Mouse (Mus musculus) CH12.LX (cell line): ENCODE measurements around the gene Ltn1. TPM values are rescaled to one million over a fixed set of nuclear protein-coding genes. Genes with fewer than 3 reads are reported as not detected.

Experiments used
- DNase-seq: peaks from one replicate; pipeline ENCODE4 v3.0.0-alpha.2; 2013; ENCODE audit errors: extremely low read depth
- H3K27ac ChIP-seq: 2 replicates; pipeline ENCODE4 v1.5.1; 2012; ENCODE audit warnings: low read depth, mild to moderate bottlenecking, control low read depth, moderate library complexity; ENCODE audit not compliant: insufficient read depth
- H3K27me3 ChIP-seq: replicated peaks from 2 replicates; pipeline ENCODE3; 2012; ENCODE audit warnings: inconsistent platforms
- H3K36me3 ChIP-seq, 2 experiments: replicated peaks in 1 of 2; 2 replicates each; pipeline versions ENCODE3 to v1.6.1; 2012; ENCODE audit warnings: inconsistent platforms in 1 of 2, low read length in 1 of 2, mild to moderate bottlenecking in 1 of 2, mixed read lengths in 1 of 2, moderate library complexity in 1 of 2; ENCODE audit not compliant: control insufficient read depth in 1 of 2, insufficient read depth in 1 of 2
- H3K4me1 ChIP-seq, 2 experiments: 2 replicates each; pipeline ENCODE4 v1.6.1; 2012; ENCODE audit warnings: inconsistent platforms in 1 of 2, moderate library complexity in 1 of 2; ENCODE audit not compliant: insufficient read depth in 2 of 2, control insufficient read depth in 1 of 2
- H3K4me2 ChIP-seq: 2 replicates; pipeline ENCODE4 v1.6.1; 2012; ENCODE audit warnings: low read depth, mild to moderate bottlenecking, control low read depth; ENCODE audit not compliant: poor library complexity, insufficient read depth, severe bottlenecking
- H3K4me3 ChIP-seq, 3 experiments: fragments of 150-350 bp in 1 of 3; sonication (generic) in 1 of 3; replicated peaks in 1 of 3; 2 replicates each; pipeline versions ENCODE3 to v1.5.1; 2011 to 2012; ENCODE audit warnings: low read depth in 2 of 3, low read length in 2 of 3, mild to moderate bottlenecking in 2 of 3, moderate library complexity in 2 of 3, control low read depth in 1 of 3, improper control_type of control experiment in 1 of 3, inconsistent platforms in 1 of 3, mixed read lengths in 1 of 3; ENCODE audit not compliant: poor library complexity in 1 of 3
- H3K79me2 ChIP-seq: replicated peaks from 2 replicates; pipeline ENCODE4 v1.6.1; 2012; ENCODE audit warnings: mild to moderate bottlenecking, moderate library complexity; ENCODE audit not compliant: control insufficient read depth, poor library complexity, insufficient read depth, severe bottlenecking; ENCODE audit errors: extremely low read depth
- H3K9ac ChIP-seq: 2 replicates; pipeline ENCODE4 v1.6.1; 2012; ENCODE audit warnings: low read depth, mild to moderate bottlenecking, control low read depth, moderate library complexity; ENCODE audit not compliant: insufficient read depth
- H3K9me3 ChIP-seq: replicated peaks from 2 replicates; pipeline ENCODE3; 2012; ENCODE audit warnings: low read length, inconsistent platforms, mixed read lengths
- CHD2 ChIP-seq: IDR thresholded peaks from 2 replicates; pipeline ENCODE4 v1.6.1; 2011; ENCODE audit warnings: low read length, improper control_type of control experiment
- CTCF ChIP-seq, 2 experiments: IDR thresholded peaks in 1 of 2; conservative IDR thresholded peaks in 1 of 2; 2 replicates each; pipeline ENCODE4 v1.5.1; 2011 to 2012; ENCODE audit warnings: low read depth in 2 of 2, low read length in 2 of 2, improper control_type of control experiment in 1 of 2, inconsistent platforms in 1 of 2, mild to moderate bottlenecking in 1 of 2, moderate library complexity in 1 of 2
- EP300 ChIP-seq: IDR thresholded peaks from 2 replicates; pipeline ENCODE4 v1.6.1; 2011; ENCODE audit warnings: low read length, improper control_type of control experiment
- ETS1 ChIP-seq: conservative IDR thresholded peaks from 2 replicates; pipeline ENCODE4 v1.6.1; 2012; ENCODE audit warnings: low read depth, mild to moderate bottlenecking, inconsistent platforms, low read length, improper control_type of control experiment, moderate library complexity
- JUND ChIP-seq: conservative IDR thresholded peaks from 2 replicates; pipeline ENCODE4 v1.6.1; 2011; ENCODE audit warnings: low read depth, low read length, improper control_type of control experiment
- KAT2A ChIP-seq: IDR thresholded peaks from 2 replicates; pipeline ENCODE4 v1.6.1; 2012; ENCODE audit warnings: low read length, improper control_type of control experiment, inconsistent platforms; ENCODE audit not compliant: insufficient replicate concordance
- MEF2A ChIP-seq: IDR thresholded peaks from 2 replicates; pipeline ENCODE4 v1.6.1; 2014; ENCODE audit warnings: low read depth, mild to moderate bottlenecking, inconsistent platforms, low read length, improper control_type of control experiment, borderline replicate concordance
- MXI1 ChIP-seq: IDR thresholded peaks from 2 replicates; pipeline ENCODE4 v1.6.1; 2011; ENCODE audit warnings: mild to moderate bottlenecking, low read depth, low read length, improper control_type of control experiment
- NRF1 ChIP-seq: IDR thresholded peaks from 2 replicates; pipeline ENCODE4 v1.6.1; 2014; ENCODE audit warnings: low read depth, mild to moderate bottlenecking, inconsistent platforms, low read length, improper control_type of control experiment, moderate library complexity
- PAX5 ChIP-seq: IDR thresholded peaks from 2 replicates; pipeline ENCODE4 v1.6.1; 2012; ENCODE audit warnings: low read length, inconsistent platforms, mixed read lengths
- POLR2A ChIP-seq: IDR thresholded peaks from 2 replicates; pipeline ENCODE4 v1.6.1; 2011; ENCODE audit warnings: low read depth, mild to moderate bottlenecking, improper control_type of control experiment, low read length
- RAD21 ChIP-seq: IDR thresholded peaks from 2 replicates; pipeline ENCODE4 v1.6.1; 2011; ENCODE audit warnings: low read depth, mild to moderate bottlenecking, low read length, improper control_type of control experiment, moderate library complexity
- RCOR1 ChIP-seq: conservative IDR thresholded peaks from 2 replicates; pipeline ENCODE4 v1.6.1; 2012; ENCODE audit warnings: low read depth, mild to moderate bottlenecking, inconsistent platforms, low read length, improper control_type of control experiment
- UBTF ChIP-seq: IDR thresholded peaks from 2 replicates; pipeline ENCODE4 v1.6.1; 2012; ENCODE audit warnings: low read depth, mild to moderate bottlenecking, inconsistent platforms, low read length, improper control_type of control experiment, moderate library complexity
- USF1 ChIP-seq: IDR thresholded peaks from 2 replicates; pipeline ENCODE4 v1.6.1; 2014; ENCODE audit warnings: low read depth, mild to moderate bottlenecking, inconsistent platforms, low read length, improper control_type of control experiment
- ZC3H11A ChIP-seq: IDR thresholded peaks from 2 replicates; pipeline ENCODE4 v1.6.1; 2012; ENCODE audit warnings: low read depth, mild to moderate bottlenecking, inconsistent platforms, low read length, improper control_type of control experiment
- ZKSCAN1 ChIP-seq: IDR thresholded peaks from 2 replicates; pipeline ENCODE4 v1.6.1; 2012; ENCODE audit warnings: low read depth, inconsistent platforms, low read length, improper control_type of control experiment, borderline replicate concordance
- ZNF384 ChIP-seq: IDR thresholded peaks from 2 replicates; pipeline ENCODE4 v1.6.1; 2012; ENCODE audit warnings: low read depth, low read length, improper control_type of control experiment, inconsistent platforms
- dilution Hi-C: fragments of 300-500 bp; cut with MboI; formaldehyde crosslinking; loops from 2 replicates; pipeline ENCODE4 v1.14.3; 2020; ENCODE audit warnings: low sequenced_read_pairs; ENCODE audit not compliant: extremely low pct_unique_long_range_greater_than_20kb, extremely low pct_ligation_motif_present
- in situ Hi-C: fragments of 300-500 bp; cut with MboI; formaldehyde crosslinking; loops from 3 replicates; pipeline ENCODE4 v1.14.3; 2019; ENCODE audit warnings: low sequenced_read_pairs, low pct_ligation_motif_present, low pct_unique_long_range_greater_than_20kb, mixed read lengths
- polyA plus RNA-seq: library from polyadenylated mRNA; unstranded; fragments of >175 nt; gene quantifications from 2 replicates; pipeline ENCODE4 v1.2.1, GENCODE M21; 2012; ENCODE audit warnings: low read depth; ENCODE audit not compliant: insufficient read length
- total RNA-seq, 2 experiments: library from RNA; depleted of rRNA; stranded (reverse); fragments of 300-350 nt in 1 of 2; fragments of >200 nt in 1 of 2; gene quantifications; 2 replicates each; pipeline ENCODE4 v1.2.3; 2012 to 2014

The Ltn1 gene
- total and polyA plus RNA-seq, 3 experiments = 21.5 to 34.6 (median 30.8) TPM

GRCm38 (mm10) chr16:87420662-87421061 lies 11.8 kb downstream of the Ltn1 start:
- no peak overlapping the region for H3K4me2 ChIP-seq
- dilution Hi-C loops (no loop called here), in situ Hi-C loops (no loop called here)
- no peaks in the 10 kb centered on the region for H3K27me3 ChIP-seq
- DNase-seq = no peak
- no peak overlapping the region for H3K9ac ChIP-seq
- H3K4me3 ChIP-seq = no peak overlapping the region
- TF ChIP-seq MEF2A (no peak), ZKSCAN1 (no peak), KAT2A (no peak), MXI1 (no peak), JUND (no peak), CHD2 (no peak), ZC3H11A (no peak), EP300 (no peak), USF1 (no peak), ZNF384 (no peak), POLR2A (no peak), PAX5 (no peak), ETS1 (no peak), UBTF (no peak)
- H3K36me3 ChIP-seq = peaks cover 70 to 94% of the 10 kb centered on the region in 2 experiments
- H3K79me2 ChIP-seq = no peaks in the 10 kb centered on the region; the same call in 1 of the 2 replicates
- no peaks in the 10 kb centered on the region for H3K4me1 ChIP-seq
- no peak overlapping the region for H3K27ac ChIP-seq
- peaks cover 9% of the 10 kb centered on the region for H3K9me3 ChIP-seq

- no peak overlapping the region for H3K4me2 ChIP-seq
- no peaks in the 10 kb centered on the region for H3K4me1 ChIP-seq
- dilution Hi-C loops (no loop called here), in situ Hi-C loops (no loop called here)
- no peak for TF ChIP-seq NRF1
- peak in 1 of 2 experiments; percentile 60; a peak in 2 of 4 replicates for TF ChIP-seq CTCF (conservative IDR thresholded peaks at IDR 0.05 in 1 of 2, IDR thresholded peaks at IDR 0.05 in 1 of 2; ENCODE audit: low read depth in 2 of 2, low read length in 2 of 2)
- TF ChIP-seq RCOR1 = no peak
- TF ChIP-seq RAD21 = peak; percentile 13
- H3K27me3 ChIP-seq = no peaks in the 10 kb centered on the region
- no peak overlapping the region for H3K4me3 ChIP-seq
- no peaks in the 10 kb centered on the region for H3K9me3 ChIP-seq
- H3K79me2 ChIP-seq = no peaks in the 10 kb centered on the region; the same call in 1 of the 2 replicates
- H3K9ac ChIP-seq = no peak overlapping the region
- H3K36me3 ChIP-seq = peaks cover 65 to 93% of the 10 kb centered on the region in 2 experiments
- no peak overlapping the region for H3K27ac ChIP-seq
- DNase-seq = peak; percentile 90
Measured at GRCm38 (mm10) chr16:87405001-87405400, 27.4 kb downstream of the Ltn1 start.
